Mouse (Mus musculus): ENCODE results near the gene Senp7.

DNA sequence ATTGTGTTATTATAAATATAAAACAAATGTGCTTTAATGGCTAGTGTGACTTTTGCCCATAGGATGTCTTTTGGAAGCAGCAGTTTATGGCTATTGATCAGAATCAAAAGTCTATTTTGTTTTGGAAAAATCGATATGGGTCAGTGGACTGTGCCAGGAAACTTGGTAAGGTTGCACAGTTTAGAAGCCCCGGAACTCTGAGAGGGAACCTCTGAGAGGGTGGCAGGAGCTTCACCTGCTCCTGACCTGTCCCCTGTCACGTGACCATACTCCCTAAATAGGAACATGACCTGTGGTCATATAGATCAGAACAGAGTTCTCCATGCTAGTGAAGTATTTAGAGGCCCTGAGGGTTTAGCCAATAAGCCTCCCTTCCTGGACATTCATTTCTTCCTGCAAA, 75.9 kb downstream of the Senp7 start:
- TF ChIP-seq POLR2A (IDR thresholded peaks at IDR 0.05; ENCODE audit: borderline replicate concordance, low read depth, low read length) (no peak), CTCF (IDR thresholded peaks at IDR 0.05; ENCODE audit: low read depth, low read length) (no peak)

Measured in bone marrow macrophage, adult 2 months (primary cell).